Mouse (Mus musculus) kidney, adult 2 months (tissue): ENCODE measurements at regions not wholly inside any gene's neighbourhood (a gene's known extent, or its start where the extent isn't known, plus 50 kb on each side); places are given as distances from the start of the nearest gene placed in this dataset.

Experiments used
- CTCF ChIP-seq: fragments of 200-500 bp; conservative IDR thresholded peaks from 2 replicates; pipeline ENCODE4 v1.5.1; 2011; ENCODE audit warnings: low read depth, mild to moderate bottlenecking, control low read depth, low read length, moderate library complexity, mixed read lengths; ENCODE audit not compliant: insufficient read depth, insufficient read length
- POLR2A ChIP-seq: fragments of 200-500 bp; IDR thresholded peaks from one replicate; pipeline ENCODE4 v1.6.1; 2011; ENCODE audit warnings: low read depth, low read length, control low read depth

DNA sequence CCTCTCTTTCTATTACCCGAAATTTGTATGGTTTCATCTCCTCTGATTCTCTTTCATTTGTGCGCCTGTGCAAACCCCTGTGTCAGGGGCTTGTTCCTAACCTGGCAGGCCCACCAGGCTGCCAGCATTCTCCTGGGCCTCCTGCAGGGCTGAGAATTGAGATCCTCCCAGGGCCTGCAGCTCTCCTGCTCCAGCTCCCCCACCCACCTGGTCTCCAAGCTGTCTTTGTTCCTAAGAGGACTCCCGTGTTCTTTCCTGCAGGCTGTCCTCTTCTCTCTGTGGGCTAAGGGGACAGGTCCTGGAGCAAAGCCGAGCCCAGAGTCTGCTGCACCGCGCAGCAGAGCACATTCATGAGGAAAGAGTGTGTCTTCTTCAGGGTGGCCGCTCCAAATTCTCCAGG lies 163.3 kb upstream of the Gm4791 start:
- TF ChIP-seq CTCF: no peak
- no peak for TF ChIP-seq POLR2A
